Mouse (Mus musculus): ENCODE data around the gene Rnft2.

Gene Rnft2

DNA sequence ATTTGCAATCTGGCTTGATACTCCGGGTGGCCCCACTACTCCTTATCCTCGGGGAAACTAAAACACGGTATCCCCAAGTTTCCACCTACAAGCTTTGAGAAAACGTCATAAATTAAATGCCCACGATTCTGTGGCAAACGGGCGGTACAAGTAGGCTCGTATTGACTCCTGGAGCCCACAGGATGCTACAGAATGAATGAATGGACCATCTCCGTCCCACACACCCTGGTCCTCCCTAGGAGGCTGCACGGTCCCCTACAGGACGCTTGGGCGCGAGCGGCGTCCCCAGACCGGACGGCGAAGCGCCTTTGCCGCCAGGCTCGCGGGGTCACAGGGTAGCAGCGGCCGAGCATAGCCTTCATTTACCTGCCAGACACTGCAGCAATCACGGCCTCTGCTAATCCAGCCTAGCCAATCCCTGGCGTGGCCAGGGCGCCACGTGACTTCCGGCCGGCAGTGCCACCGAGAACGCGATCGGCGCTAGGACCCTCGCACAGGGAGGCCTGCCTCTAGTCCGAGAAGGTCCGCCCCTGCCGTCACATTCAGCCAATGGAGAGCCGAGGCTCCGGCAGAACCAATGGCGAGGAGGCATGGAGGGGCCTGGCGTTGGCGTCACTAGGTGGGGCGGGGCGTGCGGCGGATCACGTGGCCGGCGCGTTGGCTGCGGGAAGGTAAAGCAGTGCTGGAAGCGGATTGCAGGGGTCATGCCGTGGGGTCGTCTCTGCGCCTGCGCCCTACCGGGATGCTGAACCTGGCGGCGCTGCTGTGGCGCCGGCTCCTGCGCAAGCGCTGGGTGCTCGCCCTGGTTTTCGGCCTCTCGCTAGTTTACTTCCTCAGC, at the start of gene Rnft2, which contains the start of gene 2410131K14Rik:
Gene Rnft2, minus strand, starts transcription at position 511 of the 838 bp plus-strand sequence.
Gene 2410131K14Rik, plus strand, starts transcription at position 622 of the 838 bp plus-strand sequence.
- DNase-seq: peak; percentile 100

DNA sequence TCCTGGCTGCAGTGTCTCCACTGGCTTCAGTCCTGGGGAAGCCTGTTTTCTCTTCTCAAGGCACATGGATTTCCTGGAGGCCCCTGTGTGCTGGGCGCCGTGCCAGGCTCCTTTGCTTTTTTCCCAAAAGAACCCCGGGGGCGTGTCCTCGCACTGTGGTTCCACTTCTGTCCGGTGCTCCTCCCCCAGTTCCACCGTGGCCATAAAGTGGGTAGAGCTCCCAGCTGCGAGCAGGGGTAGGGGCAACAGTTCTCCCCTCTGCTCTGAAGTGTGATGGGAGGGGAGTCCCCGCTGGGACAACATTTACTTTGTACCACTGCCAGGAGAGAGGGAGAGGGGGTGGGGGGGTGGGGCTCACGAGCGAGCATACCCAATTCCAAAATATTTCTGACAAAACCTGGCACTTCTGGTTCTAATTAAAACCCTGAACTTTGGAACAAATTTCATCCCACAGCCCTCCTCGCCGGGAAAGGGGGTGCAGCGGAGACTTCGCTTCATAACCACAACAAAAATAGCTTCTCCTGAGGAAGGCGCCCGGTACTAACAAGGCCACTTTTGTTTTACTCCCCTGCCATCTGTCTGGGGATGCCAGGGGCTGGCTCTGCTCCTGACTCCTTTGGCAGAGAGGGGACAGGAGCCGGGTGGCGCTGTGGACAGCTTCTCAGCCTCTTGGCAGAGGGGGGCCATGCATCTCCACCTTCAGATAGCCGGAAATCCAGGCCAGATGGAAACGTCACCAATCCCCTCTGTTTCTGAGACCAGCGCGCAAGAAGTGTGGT, 49.4 kb upstream of the Rnft2 start:
- DNase-seq: peak; percentile 87

DNA sequence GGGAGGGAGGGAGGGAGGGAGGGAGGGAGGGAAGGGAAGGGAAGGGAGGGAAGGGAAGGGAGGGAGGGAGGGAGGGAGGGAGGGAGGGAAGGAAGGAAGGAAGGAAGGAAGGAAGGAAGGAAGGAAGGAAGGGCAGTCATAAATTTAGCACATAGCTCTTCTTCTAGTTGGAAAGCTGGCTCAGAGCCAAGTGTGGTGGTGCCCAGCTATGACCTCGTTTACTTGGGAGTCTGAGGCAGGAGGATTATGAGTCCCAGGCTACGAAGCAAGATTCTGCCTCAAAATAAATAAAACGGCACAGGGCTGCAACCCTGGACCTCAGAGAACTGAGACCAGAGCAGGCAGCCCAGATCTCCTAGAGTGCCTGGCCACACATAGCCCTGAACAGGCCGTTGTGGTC, 47.6 kb upstream of the Rnft2 start:
- DNase-seq: no peak

DNA sequence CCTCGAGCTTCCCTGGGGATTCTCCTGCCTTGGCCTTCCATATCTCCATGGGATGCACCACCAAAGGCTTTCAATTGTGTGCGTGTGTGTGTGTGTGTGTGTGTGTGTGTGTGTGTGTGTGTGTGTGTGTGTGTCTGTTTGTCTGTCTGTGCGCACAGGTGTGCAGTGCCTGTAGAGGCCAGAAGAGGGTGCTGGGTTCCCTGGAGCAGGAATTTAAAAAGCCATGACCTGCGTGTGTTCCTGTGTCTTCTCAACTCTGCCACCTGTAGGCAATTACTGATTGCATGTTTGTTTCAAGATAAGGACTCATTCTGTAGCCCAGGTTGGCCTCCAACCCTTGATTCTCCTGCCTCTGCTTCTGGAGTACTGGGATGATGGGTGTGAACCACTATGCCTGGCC, 46.5 kb upstream of the Rnft2 start:
- DNase-seq: no peak

DNA sequence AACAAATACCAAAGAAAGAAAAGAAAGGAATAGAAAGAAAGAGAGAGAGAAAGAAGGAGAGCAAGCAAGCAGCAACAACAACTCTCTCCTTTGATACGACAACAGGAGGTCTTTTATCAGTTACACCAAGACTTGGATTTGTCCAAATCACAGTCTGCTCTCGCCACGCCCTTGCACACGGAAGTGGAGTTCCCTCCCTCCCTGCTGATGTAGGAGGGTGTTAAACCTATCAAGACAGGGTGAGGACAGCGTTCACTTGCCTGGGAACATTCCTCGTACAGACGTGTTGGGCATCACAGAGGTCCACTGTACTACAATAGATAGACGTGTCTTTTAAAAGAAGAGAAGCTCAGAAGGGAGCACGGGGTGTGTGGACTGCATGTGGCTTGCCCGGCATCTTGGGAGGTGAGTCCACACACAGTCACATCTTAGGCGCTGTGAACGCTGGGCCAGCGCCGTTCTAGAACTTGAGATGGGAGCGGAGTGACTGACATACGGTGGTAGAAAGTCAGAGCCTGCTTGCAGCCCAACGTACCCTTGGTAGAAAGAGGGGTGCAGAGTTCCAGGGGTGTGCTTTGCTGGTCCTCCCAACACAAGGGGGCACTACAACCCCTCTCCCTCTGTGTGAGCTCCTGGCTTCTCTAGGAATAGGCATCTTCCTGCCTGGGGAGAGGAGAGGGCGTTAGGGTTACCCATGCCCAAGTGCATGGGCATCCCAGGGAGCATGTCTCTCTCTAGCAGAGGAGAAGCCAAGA, 33.0 kb upstream of the Rnft2 start:
- DNase-seq: no peak

DNA sequence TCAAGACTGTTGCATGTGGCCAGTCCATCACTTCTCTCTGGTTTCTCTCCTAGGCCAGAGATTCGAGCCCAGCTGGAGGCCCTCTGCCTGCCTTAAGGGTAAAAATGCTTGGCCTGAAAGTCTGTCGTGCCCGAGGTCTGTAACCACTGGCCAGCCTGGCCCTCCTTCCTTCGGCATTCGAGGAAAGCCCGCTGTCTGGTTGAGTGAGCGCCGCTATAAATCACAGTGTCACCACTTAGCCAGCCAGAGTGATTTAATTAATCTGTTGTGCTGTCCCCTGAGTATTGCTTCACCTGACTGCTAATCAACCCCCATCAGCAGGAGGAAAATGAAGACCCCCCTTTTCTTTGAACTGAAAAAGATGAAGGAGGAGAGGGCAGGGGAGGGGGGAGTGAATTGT, 31.8 kb upstream of the Rnft2 start:
- DNase-seq: no peak

DNA sequence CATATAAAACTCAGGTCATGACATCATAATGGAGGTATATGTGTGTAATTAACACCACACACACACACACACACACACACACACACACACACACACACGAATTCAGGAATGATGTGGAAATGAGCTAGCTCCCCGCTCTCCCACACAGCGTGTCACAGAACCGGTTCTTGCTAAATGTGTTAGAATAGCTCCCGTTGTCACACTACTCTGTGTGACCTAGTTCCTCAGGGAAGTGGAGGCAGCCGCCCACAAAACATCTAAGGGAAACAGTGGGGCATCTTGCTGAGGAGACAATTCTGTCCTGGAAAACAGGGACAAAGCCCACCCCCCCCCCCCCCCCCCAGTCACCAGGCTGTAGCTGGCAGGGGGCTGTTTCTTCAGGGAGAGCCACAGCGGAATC, 31.4 kb upstream of the Rnft2 start:
- DNase-seq: no peak

DNA sequence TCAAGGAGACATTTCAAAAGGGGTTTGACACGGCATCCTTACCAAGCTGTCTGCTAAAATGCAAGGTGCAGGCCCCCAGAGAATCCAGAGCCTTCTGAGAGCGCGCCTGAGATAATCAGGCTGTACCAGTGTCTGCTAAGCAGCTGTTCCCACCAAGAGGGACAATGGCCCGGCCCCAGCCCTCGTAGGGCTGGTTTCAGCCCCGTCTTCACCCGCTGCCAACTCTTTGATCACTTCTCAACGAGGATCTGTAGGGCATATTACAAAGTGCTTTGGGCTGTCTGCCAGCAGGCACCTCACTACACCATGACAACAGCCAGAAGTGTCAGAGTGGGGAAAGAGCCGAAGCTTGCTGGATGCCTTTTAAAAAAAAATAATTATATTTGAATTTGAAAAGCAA, 29.6 kb upstream of the Rnft2 start:
- DNase-seq: no peak

DNA sequence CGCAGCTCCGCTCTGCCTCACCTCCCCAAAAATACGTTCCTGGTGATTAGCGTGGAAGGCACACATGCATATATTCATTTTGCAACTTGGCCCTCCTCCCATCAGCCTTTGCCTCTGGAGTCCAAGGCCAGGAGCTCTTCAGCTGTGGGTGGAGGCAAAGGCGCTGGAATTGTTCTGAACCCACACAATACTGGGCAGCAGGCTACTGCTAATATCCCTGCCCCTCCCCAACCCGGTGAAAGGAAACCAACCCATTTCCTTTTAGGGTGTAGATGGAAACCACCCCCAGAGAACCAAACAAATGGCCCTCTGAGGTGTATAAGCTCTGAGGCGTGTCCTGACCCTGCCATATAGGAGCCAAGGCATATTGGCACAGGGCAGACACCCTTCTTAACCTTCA, 28.5 kb upstream of the Rnft2 start:
- no peak for DNase-seq

DNA sequence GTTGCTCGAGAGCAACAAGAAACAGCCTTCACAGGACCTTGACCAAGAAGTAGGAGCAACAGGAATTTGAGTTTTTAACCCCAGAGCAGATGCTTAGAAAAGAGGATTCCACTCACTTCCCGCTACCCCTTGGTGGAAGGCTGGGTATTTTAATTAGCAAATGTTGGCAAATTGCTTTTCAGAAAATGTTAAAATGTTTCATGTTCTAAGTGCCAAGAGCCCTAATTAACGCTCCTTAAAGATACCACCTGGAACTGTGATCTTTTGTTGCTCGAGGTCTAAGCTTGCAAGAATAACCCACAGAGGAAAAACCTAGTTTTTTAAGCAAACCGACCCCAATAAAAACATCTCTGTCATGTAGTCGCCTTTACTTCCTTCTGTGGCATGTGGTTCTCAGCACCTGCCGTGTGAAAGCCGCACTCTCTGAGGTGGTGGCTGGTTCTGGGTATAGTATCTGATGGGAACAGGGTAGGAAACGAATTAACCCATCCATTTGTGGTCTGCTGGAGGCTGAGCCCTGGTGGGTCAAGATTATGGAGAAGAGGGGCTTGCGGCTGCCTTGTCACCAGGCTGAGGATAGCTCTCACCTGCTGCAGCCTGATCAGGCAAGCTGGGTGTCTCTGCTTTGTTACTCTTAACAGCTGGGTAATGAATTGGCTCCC, 26.7 kb upstream of the Rnft2 start:
- no peak for DNase-seq

DNA sequence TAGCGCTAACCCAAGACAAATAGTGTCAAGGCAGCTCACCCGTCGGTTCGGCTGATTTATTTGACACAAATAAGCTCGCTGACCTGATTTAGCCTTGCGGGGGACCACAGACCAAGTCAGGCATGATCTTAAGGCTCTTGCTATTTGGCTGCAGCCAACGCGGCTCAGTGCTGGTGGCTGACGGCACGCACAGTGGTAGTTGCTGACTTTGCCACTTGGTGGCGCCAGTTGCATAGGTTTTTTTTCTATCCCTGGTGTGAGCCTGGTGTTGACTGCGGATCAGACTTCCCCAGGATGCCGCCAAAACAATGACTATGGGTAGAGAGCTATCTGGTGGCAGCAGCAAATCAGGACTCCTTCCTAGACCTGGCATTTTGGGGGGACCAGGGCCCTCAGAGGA, 24.1 kb upstream of the Rnft2 start:
- DNase-seq: peak; percentile 88

DNA sequence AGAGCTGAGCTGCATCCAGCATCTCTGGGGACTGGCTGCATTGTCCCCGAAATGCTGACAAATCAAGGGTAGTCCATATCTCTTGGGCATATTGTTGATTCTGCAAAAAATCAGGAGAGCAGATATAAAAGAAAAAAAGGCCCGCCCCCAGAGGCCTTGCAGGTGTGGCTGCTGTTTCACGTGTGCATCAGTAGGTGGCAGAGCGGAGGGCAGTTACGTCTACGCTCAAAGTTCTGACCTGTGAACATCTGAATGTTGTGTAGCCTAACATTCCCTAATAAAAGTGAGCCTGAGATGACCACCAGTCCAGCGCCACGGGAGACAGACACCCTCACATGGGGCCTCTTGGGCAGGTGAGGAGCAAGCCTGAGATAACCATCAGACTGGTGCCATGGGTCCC, 21.4 kb upstream of the Rnft2 start:
- DNase-seq: no peak

DNA sequence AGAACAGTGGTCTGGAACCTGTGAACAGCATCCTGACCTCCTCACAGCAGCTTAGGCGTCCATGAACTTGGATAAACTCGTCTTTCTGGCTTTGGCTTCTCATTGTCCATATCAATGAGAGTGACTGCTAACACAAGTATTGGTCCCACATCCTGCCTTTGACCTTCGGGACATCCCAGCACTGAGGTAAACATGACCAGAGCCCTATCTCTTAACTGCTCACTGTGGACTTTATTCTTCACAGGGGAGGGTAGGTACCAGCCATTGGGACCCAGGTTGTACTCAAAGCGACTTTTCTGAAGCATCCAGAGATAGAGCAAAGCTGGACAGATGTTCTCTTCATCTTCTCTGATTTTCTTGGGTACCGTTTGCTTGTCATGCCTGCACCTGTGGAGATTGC, 20.4 kb upstream of the Rnft2 start:
- DNase-seq: no peak

DNA sequence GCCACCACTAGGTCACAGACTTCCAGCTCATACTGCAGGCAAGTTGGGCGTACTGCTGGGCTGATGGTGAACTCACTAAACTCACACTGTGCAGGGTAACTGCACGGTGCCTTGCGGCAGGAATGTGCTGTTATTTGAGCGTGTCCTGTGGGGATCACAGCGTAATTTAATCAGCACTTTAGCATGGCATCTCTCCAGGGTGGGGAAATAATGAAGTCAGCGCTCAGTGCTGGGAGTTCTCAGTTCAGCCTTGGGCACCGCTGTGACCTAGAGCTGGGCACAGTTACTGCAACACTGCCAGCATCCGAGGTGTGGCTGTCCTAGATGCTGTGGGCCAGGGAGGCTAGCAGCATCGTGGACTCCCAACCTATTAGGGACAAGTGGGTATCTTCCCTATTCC, 19.4 kb upstream of the Rnft2 start:
- no peak for DNase-seq

DNA sequence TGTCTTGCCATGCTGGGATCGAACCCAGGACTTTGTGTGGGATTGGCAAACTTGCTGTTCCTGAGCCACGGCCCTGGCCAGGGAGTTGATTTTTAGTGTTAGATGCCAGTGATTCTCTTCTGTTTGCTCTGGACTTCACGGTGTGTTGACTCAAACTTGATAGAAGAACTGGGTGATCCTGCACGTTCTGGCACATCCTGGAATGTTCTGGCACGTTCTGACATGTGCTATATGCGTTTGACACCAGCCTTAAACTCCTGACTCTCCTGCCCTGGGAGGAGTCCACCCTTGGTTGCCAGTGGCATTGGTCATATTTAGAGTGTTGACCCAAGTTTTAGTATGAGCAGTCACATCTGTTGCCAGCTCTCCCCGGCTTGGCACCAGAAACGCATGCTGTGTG, 17.5 kb upstream of the Rnft2 start:
- no peak for DNase-seq

DNA sequence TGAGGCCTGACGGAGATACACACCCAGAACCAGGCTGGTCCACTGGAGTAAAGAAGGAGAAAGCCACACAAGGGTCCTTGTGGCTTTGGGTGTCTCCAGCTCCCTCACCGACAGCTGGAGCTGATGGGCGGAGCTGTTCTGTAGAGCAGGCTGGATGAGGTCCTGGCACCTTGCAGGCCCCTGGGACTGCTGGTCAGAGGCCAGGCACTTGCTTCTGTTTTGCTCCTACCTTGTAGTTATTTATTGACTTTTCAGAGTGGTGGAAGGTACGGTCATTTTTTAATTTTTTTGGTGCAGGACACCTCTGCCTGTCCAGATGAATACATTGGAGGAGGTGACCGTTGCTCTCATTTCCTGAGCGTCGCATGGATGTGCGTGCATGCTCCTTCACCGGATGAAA, 16.3 kb upstream of the Rnft2 start:
- DNase-seq: peak; percentile 61

DNA sequence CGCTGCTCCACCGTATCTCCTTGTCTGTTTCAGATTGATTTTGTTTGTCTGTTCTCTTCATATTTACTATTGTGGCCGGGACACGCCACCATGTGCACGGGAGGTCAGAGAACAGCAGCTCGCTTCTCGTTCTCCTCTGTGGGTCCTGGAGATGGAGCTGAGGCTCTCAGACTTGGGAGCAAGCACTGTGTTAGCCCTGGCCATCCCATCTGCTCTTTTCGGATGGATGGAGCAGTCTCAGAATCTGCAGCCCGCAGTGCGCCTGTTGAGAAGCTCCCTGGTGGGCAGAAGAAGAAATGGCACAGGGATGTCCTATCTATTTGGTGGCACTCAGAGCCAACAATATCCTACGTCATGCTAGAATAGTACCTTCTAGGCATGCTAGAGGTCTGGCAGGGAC, 15.7 kb upstream of the Rnft2 start:
- no peak for DNase-seq

DNA sequence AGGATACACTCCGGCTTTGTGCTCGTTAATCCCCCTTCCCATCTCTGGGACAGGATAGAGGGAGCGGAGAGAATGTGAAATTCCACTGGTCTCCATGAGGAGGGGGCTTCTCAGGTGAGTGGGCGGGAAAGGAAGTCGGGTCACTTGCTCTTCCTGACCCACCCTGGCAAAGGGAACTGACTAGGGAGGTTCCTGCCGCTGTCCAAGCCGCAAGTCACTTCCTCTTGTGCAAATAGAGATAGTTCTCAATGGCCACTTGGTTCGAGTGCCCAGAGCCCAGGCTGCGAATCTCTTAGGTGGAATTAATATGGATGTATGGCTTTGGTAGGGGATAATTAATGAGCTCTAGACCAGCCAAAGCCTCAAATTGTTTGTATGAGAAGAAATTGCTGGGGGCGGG, 15.1 kb upstream of the Rnft2 start:
- DNase-seq: no peak

DNA sequence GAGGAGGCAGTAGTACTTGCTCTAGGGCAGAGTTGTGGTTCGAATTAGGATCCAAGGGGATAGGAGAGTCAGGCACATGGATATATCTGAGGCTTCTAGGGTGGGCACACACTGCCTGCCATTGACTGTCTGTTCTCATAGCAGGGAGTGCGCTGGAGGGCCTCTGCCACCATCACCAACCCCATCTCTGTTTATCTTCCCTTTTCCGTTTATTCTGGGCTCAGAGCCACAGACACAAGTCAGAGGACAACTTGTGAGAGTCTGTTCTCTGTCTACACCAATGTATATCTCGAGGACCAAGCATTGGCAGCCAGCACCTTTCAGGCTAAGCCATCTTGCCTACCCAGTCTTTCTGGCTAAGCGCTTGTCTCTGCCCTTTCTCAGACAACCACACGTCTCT, 14.7 kb upstream of the Rnft2 start:
- no peak for DNase-seq

DNA sequence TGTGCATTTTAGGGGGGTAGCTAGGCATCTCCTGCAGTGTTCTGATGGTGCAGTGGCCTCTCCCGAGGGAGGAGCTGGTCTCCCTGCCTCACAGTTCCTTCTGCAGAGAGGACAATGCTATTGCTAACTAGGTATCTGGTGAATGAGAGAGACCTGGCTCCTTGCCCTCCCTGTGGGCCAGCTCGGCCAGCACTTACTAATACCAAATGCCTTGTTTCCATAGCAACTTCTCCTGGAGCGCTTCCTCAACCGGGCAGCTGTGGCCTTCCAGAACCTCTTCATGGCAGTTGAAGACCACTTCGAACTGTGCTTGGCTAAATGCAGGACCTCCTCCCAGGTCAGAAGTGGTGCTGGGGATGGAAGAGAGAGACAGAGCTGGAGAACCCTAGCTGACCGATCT, 14.2 kb upstream of the Rnft2 start:
- DNase-seq: peak; percentile 27

DNA sequence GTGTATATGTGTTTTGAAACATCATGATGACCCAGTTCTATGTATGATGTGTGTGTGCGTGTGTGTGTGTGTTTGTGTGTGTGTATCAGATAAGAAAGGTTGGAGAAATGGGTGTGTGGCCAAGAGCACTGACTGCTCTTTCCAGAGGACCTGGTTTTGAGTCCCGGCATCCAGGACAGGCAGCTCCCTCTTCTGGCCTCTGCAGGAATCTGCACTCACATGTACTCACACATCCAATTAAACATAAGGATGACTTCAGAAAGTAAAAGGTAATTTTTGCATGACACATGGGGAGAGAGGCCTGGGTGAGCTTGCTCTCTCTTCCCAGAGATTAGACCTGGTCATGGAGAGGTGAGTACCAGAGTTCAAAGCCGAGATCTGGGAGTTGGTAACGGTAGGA, 12.1 kb upstream of the Rnft2 start:
- no peak for DNase-seq

DNA sequence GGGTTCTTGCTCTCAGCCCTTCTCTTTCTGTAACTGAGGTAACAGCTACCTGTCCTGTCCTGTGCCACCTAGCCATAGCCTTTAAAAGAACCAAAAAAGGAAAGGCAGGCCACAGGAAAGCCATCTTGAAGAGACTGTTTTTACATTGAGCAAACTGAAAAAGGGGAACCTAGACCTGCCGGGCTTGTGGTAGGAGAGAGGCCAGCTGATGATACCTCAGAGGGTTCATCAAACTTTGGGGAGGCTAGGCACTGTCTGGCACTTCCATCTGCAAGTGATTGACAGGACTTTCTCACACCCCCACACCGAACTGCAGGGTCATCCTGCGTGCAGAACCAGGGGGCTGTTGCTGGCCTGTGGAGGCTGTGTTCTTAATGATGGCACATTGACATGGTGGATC, 8.6 kb upstream of the Rnft2 start:
- no peak for DNase-seq

DNA sequence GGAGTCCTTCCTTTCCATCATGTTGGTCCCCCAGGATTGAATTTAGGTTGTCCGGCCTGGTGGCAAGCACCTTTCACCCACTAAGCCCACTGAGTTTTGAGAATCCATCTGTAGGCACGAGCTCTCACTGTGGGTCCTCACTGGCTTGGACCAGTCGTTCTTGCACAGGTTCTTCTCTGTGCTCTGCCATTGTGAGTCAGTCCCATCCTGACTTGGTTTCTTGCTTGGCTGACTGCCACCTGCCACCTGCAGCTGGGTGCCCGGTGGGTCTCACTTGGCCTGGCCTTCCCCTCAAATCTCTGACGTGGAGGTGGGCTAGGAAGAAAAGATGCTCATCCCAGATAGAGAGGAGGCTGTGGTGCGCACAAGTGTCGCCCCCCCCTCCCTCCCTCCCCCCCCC, 6.1 kb upstream of the Rnft2 start:
- DNase-seq: no peak

All from kidney, adult 18-20 months (tissue).